ENCODE assay signal across 8 mouse cellular contexts in genomic region chr2:154426905-154427852, GRCm38 (mm10). TPM values are rescaled to one million over a fixed set of nuclear protein-coding genes. Genes with fewer than 3 reads are reported as not detected.
DNase-seq lines count a peak whose midpoint lies in the region; ATAC-seq and TF ChIP-seq lines count a peak whose summit lies in the region.

No protein-coding gene starts in this region.

- peaks cover 15% of the 10 kb centered on the region for H3K4me1 ChIP-seq in heart, embryonic 12.5 days (replicated peaks)
- peaks cover 8% of the 10 kb centered on the region for H3K4me1 ChIP-seq in ES-Bruce4 (ENCODE audit: control insufficient read depth, insufficient read depth, low read length)
- peaks cover 22% of the 10 kb centered on the region for H3K4me1 ChIP-seq in forebrain, embryonic 16.5 days (replicated peaks; ENCODE audit: control insufficient read depth, insufficient read depth, low read length)
- no peaks in the 10 kb centered on the region; the same call in 1 of the 2 replicates for H3K4me1 ChIP-seq in liver, embryonic 16.5 days (ENCODE audit: control insufficient read depth, low read depth, low read length)

- 42% methylated on average over 11 of the region's 11 CpGs for WGBS in heart, embryonic 12.5 days
- 26% methylated on average over 11 of the region's 11 CpGs for WGBS in forebrain, embryonic 16.5 days
- WGBS in liver, embryonic 16.5 days (ENCODE audit: insufficient replicate concordance): 48% methylated on average over 11 of the region's 11 CpGs

- no peak for TF ChIP-seq EP300 in ES-Bruce4 (IDR thresholded peaks at IDR 0.05; ENCODE audit: insufficient read depth, low read depth, low read length)

- no peak for DNase-seq in heart, adult 9 months (ENCODE audit: low spot score in 2 of 2)
- DNase-seq in frontal cortex, adult 2 months (ENCODE audit: extremely low spot score in 1 of 2, low spot score in 1 of 2): no peak
- DNase-seq in cerebellum, postnatal 4 days (ENCODE audit: low spot score in 2 of 2): no peak
- DNase-seq in spleen, postnatal 4 days (ENCODE audit: low spot score in 2 of 2): no peak

- peaks cover 21% of the 10 kb centered on the region for H3K27me3 ChIP-seq in heart, embryonic 12.5 days (replicated peaks)
- no peaks in the 10 kb centered on the region for H3K27me3 ChIP-seq in ES-Bruce4 (ENCODE audit: control insufficient read depth, insufficient read depth, low read length, poor library complexity, severe bottlenecking)
- H3K27me3 ChIP-seq in forebrain, embryonic 16.5 days (replicated peaks; ENCODE audit: control insufficient read depth, insufficient read depth, low read length): no peaks in the 10 kb centered on the region
- H3K27me3 ChIP-seq in liver, embryonic 16.5 days (ENCODE audit: control insufficient read depth, insufficient read depth, low read depth, low read length): peaks cover 11% of the 10 kb centered on the region

- 0 out of 2 replicates have a peak overlapping the region, but pooled peaks have one; percentile 63 for H3K27ac ChIP-seq in heart, embryonic 12.5 days (ENCODE audit: poor library complexity, severe bottlenecking)
- H3K27ac ChIP-seq in ES-Bruce4 (ENCODE audit: insufficient read depth, low read length): peak overlapping the region; percentile 97
- peak overlapping the region; percentile 94 for H3K27ac ChIP-seq in forebrain, embryonic 16.5 days (ENCODE audit: low read length)
- H3K27ac ChIP-seq in liver, embryonic 16.5 days (ENCODE audit: low read length): no peak overlapping the region

- peak overlapping the region; percentile 52 for H3K4me3 ChIP-seq in heart, embryonic 12.5 days
- peak overlapping the region; percentile 41 for H3K4me3 ChIP-seq in ES-Bruce4 (ENCODE audit: low read depth, low read length)
- H3K4me3 ChIP-seq in forebrain, embryonic 16.5 days (replicated peaks; ENCODE audit: low read length): peak overlapping the region; percentile 42
- peak overlapping the region; percentile 35; the same call in 1 of the 2 replicates for H3K4me3 ChIP-seq in liver, embryonic 16.5 days (ENCODE audit: low read depth, low read length)

- ATAC-seq in heart, embryonic 12.5 days (ENCODE audit: insufficient number of reproducible peaks, low FRiP score): no peak
- ATAC-seq in forebrain, embryonic 16.5 days: no peak
- no peak for ATAC-seq in liver, embryonic 16.5 days (ENCODE audit: low read depth)

- H3K4me2 ChIP-seq in heart, embryonic 12.5 days: peak overlapping the region; percentile 78
- peak overlapping the region; percentile 66 for H3K4me2 ChIP-seq in forebrain, embryonic 16.5 days (ENCODE audit: low read length)
- peak overlapping the region; percentile 49 for H3K4me2 ChIP-seq in liver, embryonic 16.5 days (ENCODE audit: low read depth, low read length)

- TF ChIP-seq POLR2A in ES-Bruce4 (IDR thresholded peaks at IDR 0.05; ENCODE audit: insufficient read depth, low read length): no peak

- 0 out of 2 replicates have a peak, but pooled peaks cover 3% of the 10 kb centered on the region for H3K9me3 ChIP-seq in heart, embryonic 12.5 days (replicated peaks)
- H3K9me3 ChIP-seq in ES-Bruce4 (replicated peaks; ENCODE audit: control insufficient read depth, insufficient read depth, low read length, poor library complexity, severe bottlenecking): no peaks in the 10 kb centered on the region
- peaks cover 3% of the 10 kb centered on the region; the same call in 1 of the 2 replicates for H3K9me3 ChIP-seq in forebrain, embryonic 16.5 days (ENCODE audit: control insufficient read depth, low read length)
- no peaks in the 10 kb centered on the region; the same call in 1 of the 2 replicates for H3K9me3 ChIP-seq in liver, embryonic 16.5 days (replicated peaks; ENCODE audit: control insufficient read depth, low read length)

- H3K9ac ChIP-seq in heart, embryonic 12.5 days: peak overlapping the region; percentile 81
- peak overlapping the region; percentile 82 for H3K9ac ChIP-seq in ES-Bruce4 (ENCODE audit: low read depth, poor library complexity, severe bottlenecking)
- peak overlapping the region; percentile 70 for H3K9ac ChIP-seq in forebrain, embryonic 16.5 days (replicated peaks; ENCODE audit: low read depth, low read length)
- no peak overlapping the region for H3K9ac ChIP-seq in liver, embryonic 16.5 days (ENCODE audit: low read depth, low read length)

- TF ChIP-seq CTCF in ES-Bruce4 (IDR thresholded peaks at IDR 0.05; ENCODE audit: low read depth, low read length): no peak

- H3K36me3 ChIP-seq in heart, embryonic 12.5 days: no peaks in the 10 kb centered on the region
- H3K36me3 ChIP-seq in ES-Bruce4 (ENCODE audit: control insufficient read depth, insufficient read depth, low read length, poor library complexity, severe bottlenecking): no peaks in the 10 kb centered on the region
- H3K36me3 ChIP-seq in forebrain, embryonic 16.5 days (ENCODE audit: control insufficient read depth, insufficient read depth): no peaks in the 10 kb centered on the region
- H3K36me3 ChIP-seq in liver, embryonic 16.5 days (ENCODE audit: control insufficient read depth, insufficient read depth): no peaks in the 10 kb centered on the region

RNA-seq across cellular contexts. Expression of gene Cbfa2t2, which starts 9.1 kb away (rescaled TPM):
- polyA plus RNA-seq in heart, embryonic 12.5 days (2016; fragmentation: Nextera tagmentation; extraction: Ambion mirVana): 37.6 and 38.8 TPM in 2 replicates
- 79.9 and 89.5 TPM in 2 replicates for polyA plus RNA-seq in ES-Bruce4 (2011; ENCODE audit: insufficient read depth, insufficient read length, low read depth, missing spikeins)
- 73.3 and 83.6 TPM in 2 replicates for polyA plus RNA-seq in forebrain, embryonic 16.5 days (2015; fragmentation: Nextera tagmentation; extraction: Ambion mirVana)
- 8.2 TPM in 2 replicates for polyA plus RNA-seq in liver, embryonic 16.5 days (2015; fragmentation: Nextera tagmentation; extraction: Ambion mirVana)
- polyA plus RNA-seq in frontal cortex, adult 2 months (2012; rRNA removed): 26.5 and 31.7 TPM in 2 replicates

RNA-seq across cellular contexts. Expression of gene Snta1, which starts 19.3 kb away (rescaled TPM):
- 49.9 and 51.6 TPM in 2 replicates for polyA plus RNA-seq in heart, embryonic 12.5 days (2016; fragmentation: Nextera tagmentation; extraction: Ambion mirVana)
- 11.7 and 13.5 TPM in 2 replicates for polyA plus RNA-seq in ES-Bruce4 (2011; ENCODE audit: insufficient read depth, insufficient read length, low read depth, missing spikeins)
- 10.0 and 10.4 TPM in 2 replicates for polyA plus RNA-seq in forebrain, embryonic 16.5 days (2015; fragmentation: Nextera tagmentation; extraction: Ambion mirVana)
- 3.1 and 3.4 TPM in 2 replicates for polyA plus RNA-seq in liver, embryonic 16.5 days (2015; fragmentation: Nextera tagmentation; extraction: Ambion mirVana)
- polyA plus RNA-seq in frontal cortex, adult 2 months (2012; rRNA removed): 37.3 and 37.8 TPM in 2 replicates

RNA-seq across cellular contexts. Expression of gene Cdk5rap1, which starts 54.4 kb away (rescaled TPM):
- polyA plus RNA-seq in heart, embryonic 12.5 days (2016; fragmentation: Nextera tagmentation; extraction: Ambion mirVana): 13.6 and 15.4 TPM in 2 replicates
- 23.8 and 27.1 TPM in 2 replicates for polyA plus RNA-seq in ES-Bruce4 (2011; ENCODE audit: insufficient read depth, insufficient read length, low read depth, missing spikeins)
- 16.2 and 16.7 TPM in 2 replicates for polyA plus RNA-seq in forebrain, embryonic 16.5 days (2015; fragmentation: Nextera tagmentation; extraction: Ambion mirVana)
- polyA plus RNA-seq in liver, embryonic 16.5 days (2015; fragmentation: Nextera tagmentation; extraction: Ambion mirVana): 13.3 and 14.9 TPM in 2 replicates
- 13.6 and 19.0 TPM in 2 replicates for polyA plus RNA-seq in frontal cortex, adult 2 months (2012; rRNA removed)
